Mouse (Mus musculus) bone marrow macrophage, adult 2 months (primary cell): ENCODE measurements around the gene Ern1.

Experiments used
- CTCF ChIP-seq: IDR thresholded peaks from 2 replicates; pipeline ENCODE4 v1.5.1; 2012; ENCODE audit warnings: low read depth, mild to moderate bottlenecking, low read length, moderate library complexity
- POLR2A ChIP-seq: IDR thresholded peaks from 2 replicates; pipeline ENCODE4 v1.6.1; 2012; ENCODE audit warnings: mild to moderate bottlenecking, low read depth, low read length, borderline replicate concordance

DNA sequence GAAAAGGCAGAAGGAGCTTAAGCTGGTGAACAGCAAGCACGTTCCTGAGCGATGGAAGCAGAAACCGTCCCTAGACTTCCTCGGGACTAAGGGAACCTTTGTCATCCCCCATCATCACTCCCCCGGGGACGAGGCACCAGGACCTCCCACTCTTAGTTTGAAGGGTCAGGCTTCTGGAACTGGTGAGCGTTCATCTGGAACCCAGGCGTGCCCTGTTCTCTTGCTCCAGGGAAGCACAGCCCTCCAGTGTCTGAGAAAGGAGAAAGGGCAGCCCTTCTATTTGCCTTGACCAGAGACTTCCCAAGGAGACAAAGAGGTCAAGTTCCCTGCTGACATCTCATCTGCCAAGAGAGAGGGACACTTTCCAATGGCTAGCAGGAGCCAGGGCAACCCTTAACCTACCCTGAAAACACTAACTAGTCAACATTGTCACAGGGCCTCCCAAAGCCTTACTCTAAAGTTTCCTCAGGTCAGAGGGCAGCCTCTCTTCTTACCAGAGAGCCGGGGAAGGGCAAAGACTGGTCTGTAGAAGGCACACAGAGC, 44.7 kb upstream of the Ern1 start:
- TF ChIP-seq CTCF, result no peak
- TF ChIP-seq POLR2A, result no peak
